Mouse (Mus musculus): ENCODE measurements around the gene Lhpp.

The Lhpp gene

GRCm38 (mm10) chr7:132683923-132684322 is 73.5 kb downstream of the Lhpp start:
- DNase-seq, result no peak

GRCm38 (mm10) chr7:132686515-132686914 is 76.1 kb downstream of the Lhpp start:
- DNase-seq, result no peak

GRCm38 (mm10) chr7:132687897-132688296 is 77.5 kb downstream of the Lhpp start:
- DNase-seq, result no peak

DNA sequence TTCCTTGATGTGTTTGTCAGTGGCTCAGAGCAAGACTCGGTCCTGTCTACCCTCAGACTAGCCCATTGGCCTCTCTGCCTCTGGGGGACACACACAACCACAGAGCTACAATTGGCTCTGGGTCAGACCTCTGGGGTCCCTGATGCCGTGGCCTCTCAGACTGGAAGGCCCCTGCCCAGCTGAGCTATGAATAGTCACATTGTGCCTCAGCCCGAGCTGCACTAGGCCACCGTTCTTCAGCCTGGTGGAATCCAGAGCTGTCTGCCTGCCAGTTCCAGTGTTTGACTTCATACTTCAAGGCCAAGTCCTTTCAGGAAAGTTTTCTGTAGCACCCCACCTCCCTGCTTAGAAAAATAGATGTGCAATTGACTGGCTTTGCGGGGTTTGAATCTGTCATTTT is 78.3 kb downstream of the Lhpp start:
- peak; percentile 30 to 60 for DNase-seq

DNA sequence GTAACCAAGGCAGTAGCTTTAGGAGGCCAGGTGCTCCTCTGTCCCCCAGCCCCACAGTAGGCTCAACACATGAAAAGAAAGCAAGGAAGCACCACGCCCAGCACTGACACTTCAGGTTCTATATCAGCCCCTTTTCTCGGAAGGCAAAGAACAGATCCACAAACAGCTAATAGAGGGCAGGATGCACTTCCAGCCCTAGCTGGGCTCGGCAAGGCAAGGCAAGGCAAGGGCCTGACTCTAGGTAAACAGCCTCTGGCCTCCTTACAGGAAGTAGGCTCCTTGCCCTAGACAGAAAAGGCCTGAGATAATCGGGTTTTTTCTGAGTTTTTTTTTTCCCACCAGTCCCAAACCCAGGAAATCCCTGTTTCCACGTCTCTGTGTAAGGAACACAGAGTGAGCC is 79.3 kb downstream of the Lhpp start:
- DNase-seq, result no peak

GRCm38 (mm10) chr7:132690716-132691472 is 80.5 kb downstream of the Lhpp start:
- no peak for DNase-seq

DNA sequence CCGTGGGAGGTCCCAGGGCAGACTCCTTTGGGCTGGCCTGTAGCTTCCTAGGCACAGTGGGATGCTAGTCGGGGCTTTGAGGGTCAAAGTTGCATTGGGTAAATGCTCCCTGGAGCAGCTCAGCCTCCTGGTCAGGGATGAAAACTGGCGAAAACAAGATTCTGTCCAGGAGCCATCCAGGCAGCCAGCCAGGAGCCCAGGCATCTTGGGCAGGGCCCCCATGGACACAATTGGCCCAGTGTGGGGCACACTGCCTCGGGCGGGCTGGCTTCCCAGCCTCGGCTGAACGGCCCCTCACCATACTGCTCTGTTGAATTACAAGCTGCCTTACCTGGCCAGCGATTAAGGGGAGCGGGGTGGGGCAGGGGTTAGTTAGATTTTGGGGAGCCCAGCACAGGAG is 82.3 kb downstream of the Lhpp start:
- DNase-seq, result no peak

DNA sequence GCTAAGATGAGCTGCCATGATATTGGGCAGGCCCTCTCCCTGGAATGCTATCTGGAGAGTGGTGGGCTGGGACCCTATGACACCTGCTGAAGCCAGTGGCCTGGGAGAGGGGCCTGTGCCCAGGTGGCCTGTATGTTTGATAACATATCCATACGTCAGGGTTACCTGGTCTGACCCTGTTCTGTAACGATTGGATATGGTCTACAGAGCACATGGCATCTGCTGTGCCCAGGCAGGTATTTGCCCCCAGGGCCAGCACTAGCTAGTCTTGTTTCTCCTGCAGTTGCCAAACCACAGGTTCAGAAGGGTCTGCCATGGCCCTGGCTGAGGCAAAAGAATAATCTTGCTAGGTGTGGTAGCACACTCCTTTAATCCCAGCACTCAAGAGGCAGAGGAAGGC is 83.1 kb downstream of the Lhpp start:
- DNase-seq, result no peak

- peak in 1 of 2 experiments; percentile 25 for DNase-seq
Measured at GRCm38 (mm10) chr7:132697258-132697796, 86.9 kb downstream of the Lhpp start.

DNA sequence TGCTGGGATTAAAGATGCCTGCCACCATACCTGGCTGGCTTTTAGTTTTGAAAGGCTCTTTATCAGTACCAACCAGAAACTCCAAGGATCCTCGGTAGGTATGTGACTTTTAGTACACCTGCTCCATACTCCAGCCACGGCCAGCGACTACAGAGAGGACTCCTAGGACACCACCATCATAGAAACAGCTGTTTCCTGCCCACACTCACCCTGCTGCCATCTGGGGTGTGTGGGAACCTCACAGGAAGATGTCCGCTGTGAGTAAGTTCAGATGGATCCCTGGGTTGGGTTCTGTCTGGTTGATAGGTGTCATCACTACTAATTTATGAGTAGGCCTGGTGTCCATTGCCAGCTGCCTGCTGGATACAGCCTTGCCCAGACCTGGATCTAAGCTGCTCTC is 88.3 kb downstream of the Lhpp start:
- DNase-seq, result no peak

DNA sequence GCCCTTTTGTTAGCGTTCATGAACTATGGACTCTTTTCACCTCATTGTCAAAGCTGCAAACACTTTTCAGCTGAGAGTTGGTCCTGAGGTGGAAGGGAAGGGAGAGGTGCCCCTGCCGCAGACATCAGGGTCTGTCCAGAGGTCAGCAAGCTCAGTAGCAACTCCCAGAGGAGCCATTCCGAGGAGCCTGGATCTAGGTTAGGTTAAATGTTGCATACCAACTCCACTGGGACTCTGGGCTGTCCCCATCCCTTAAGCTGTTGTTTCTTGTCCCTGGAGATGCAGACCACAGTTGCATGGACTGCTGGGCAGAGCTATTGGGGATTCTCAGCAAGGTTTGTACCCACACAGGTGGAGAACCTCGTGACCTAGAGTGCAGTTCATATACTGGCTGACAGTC is 88.7 kb downstream of the Lhpp start:
- no peak for DNase-seq

DNA sequence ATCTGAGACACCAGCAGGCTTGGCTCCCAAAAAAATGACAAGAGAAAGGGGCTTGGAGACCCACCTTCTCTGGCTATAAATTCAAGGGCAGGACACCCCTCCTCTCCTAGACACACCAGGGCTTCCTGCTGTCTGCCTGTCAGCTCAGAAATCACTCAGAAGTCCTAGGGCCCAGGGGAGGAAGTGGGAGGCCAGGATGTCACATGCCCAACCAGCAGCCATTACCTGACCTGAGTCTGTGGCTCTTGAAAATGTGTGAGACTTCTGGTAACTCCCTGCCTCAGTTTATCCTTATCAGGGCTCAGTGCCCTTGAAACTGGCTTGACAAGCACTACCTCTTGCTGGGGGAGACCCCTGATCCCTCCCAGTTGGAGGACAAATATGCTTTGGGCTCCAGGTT is 89.2 kb downstream of the Lhpp start:
- no peak for DNase-seq

- peak in 1 of 2 experiments; percentile 29 for DNase-seq
Measured at GRCm38 (mm10) chr7:132700107-132700506, 89.7 kb downstream of the Lhpp start.

DNA sequence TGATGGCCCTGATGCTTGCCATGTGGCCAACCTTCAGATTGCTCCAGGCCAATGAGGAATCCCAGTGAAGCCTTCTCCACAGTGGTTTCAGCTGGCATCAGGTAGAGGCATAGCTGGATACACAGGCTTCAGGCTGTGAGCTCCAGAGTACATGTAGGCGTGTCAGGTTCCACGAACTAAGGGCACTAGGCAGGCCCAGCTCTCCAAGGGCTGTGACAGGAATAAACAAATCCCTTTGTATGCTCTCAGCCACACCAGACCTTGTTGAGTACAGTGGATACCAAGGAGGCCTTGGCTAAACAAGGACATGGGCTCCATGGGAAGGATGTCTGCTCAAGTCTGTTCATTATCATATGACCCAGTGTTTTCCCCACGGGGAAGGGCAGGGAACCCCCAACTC is 91.0 kb downstream of the Lhpp start:
- peak in 1 of 2 experiments; percentile 46 for DNase-seq

DNA sequence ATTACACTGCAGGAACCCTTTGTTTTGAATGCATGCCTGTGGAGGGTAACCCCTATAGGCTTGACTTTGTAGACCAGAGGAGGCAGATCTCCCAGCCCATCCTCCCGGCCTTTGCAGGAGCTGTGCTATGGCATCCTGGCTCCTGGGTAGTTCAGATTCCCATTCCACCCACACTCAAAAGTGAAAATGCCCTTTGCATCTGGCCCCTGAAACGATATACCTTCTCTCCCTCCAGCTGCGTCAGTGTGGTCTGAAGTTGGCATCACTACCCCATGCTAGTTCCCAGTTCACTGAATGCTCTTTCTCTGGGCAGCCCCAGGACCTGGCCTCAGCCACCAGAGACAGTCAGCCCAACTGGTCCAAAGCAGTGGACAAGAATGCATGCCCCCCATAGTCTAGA is 91.6 kb downstream of the Lhpp start:
- no peak for DNase-seq

DNA sequence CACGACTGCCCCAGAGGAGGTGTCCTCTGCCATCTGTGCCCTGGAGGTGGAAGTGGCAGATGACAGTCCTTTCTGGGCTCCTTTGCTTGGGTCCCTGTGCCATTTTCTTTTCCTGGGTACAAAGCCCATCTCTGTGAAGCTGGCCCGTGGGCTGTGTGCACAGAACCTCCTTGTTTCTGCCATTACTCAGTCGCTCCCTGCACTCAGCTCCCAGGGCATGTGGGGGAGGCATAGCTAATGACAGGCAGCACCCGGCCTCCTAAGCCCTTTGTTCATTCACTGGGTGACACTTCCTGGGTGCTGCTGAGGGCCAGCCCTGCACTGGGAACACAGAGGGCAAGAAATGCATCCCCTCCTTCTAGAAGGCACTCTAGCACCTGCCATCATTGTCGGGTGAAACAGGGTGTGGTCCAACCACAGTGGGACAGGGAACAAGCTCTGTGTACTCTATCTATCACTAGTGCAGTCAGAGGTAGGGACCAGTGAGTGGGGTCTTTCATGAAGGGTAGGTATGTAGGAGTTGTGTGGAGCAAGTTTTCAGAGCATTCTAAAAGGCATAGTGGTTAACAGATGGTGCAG is 92.1 kb downstream of the Lhpp start:
- DNase-seq, result no peak

DNA sequence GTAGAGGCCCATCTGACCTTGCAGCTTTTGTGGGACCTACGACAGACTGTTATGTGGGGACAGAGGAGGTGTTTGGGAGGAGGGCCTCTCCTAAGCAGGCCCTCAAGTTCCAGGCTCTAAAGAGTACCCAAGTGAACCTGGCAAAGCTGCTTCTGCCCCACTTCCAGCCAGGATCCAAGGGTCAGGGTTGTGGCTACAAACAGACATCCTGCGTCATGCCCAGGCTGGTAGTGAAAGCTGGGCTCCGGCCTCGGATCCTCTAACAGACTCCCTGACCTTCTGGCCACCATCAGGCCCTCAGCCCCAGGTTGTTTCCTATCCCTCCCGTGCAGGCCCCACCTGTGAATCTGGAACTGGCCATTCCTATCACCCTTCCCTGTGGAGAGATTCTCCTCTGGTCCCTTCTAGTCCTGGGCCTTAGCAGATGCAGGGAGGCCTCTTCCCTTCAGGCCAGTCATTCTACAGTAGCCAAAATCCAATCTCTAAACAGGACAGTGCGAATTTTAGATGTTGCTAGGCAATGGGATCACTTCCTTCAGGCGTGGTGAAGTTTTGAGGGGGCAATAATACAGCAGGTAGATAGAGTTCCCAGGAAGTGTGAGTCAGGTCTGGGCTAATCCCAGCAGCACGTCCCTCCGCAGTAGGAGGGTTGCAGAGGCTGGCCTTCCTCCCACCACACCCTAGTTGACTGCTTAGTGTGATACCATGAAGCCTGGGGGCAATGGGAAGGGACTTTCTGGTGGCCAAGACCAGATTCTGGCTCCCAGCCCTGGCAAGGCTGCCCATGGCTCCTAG is 93.3 kb downstream of the Lhpp start:
- DNase-seq, result no peak

DNA sequence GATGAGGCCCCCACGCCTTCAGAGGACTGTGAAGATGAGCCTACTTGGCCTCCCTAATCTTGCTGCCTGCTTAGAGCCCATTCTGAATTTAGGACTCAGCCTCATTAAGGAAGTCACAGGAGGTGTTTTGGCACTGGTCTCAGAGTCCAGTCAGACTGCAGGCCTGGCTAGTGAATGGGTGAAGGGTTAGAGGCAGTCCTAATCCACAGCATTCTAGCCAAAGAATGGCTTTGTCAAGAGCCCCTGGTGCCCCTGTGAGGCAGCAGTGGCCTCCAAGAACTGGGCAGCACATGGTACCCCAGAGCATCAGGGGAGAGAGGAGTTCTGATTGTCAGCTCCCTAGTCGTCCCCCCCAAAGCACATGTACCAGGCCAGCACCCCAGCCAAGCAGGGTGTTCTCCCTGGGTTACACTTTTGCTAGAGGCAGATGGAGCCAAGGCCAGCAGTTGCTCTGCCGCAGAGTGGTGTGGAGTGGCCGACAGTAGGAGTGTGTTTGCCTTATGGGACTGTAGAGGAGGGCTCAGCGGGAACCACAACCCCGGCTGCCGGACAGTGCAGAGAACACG is 94.0 kb downstream of the Lhpp start:
- no peak for DNase-seq

DNA sequence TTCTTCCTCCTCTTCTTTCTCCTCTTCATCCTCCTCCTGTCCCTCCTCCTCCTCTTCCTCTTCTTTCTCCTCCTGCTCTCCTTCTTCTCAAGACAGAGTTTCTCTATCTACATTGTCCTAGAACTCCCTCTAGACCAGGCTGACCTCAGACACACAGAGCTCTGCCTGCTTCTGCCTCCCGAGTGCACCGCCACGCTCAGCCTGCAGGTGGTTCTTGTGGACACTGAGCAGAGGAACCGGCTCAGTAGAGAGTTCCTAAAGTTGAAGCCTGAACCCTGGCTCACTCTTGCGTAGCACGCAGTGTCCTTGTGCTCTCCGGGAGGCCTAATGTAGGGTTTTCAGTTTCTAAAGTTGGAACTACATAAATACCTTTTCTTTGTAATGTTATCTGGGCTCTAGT is 94.7 kb downstream of the Lhpp start:
- DNase-seq, result no peak

DNA sequence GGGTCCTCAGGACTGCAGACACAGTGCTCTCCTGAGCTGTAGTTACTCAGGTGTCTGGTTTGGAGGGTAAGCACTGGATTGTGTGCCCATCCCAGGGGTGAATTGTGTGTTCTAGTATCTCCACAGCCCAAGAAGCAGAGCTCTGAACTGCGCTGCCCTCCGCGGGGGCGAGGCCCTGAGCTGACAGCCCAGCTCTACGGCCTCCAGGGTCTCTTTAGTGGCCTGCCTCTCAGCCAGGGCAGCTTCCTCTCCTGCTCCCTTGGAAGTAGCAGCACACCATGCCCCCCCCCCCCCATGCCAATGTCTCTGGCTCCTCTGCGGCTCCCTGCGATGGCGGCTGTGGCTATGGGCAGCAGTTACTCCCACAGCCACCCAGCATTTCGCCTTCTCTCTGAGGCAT is 101.1 kb downstream of the Lhpp start:
- DNase-seq, result no peak

DNA sequence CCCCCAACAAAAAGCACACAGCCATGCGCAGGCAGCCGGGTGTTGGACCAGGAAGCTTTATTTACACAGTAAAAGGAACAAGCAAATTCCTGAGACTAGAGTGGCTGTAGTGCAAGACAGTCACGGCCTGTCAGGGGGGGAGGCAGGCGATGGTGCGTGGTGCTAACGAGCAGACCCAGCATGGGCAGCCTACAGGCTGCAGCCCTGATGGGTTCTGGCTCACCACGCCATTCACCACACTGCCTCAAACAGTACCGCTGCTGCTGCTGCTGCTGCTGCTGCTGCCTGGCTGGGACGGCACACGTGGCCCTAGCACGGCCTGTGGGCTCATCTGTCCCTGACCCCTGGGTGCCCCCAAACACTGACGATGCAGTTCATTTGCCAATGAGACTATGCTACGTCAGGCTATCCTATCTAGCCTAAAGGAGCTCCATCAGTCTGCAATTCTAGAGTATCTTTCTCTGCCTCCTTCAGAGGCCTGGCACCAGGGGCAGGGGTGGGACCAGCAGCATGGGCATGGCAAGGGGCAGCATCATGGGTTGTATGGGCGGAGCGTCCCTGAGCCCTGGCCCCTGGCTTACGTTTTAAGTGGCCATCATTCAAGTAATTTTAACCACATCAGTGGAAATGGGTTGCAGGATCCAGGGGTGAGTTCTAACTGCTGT is 101.7 kb downstream of the Lhpp start:
- peak; percentile 76 to 88 for DNase-seq

GRCm38 (mm10) chr7:132712956-132713355 is 102.5 kb downstream of the Lhpp start:
- no peak for DNase-seq
